Mouse (Mus musculus): ENCODE measurements around the gene Vmn2r19. TPM values are rescaled to one million over a fixed set of nuclear protein-coding genes. Genes with fewer than 3 reads are reported as not detected.
"Not testable (repeated sequence)": the region's sequence is repeated elsewhere in the genome, so short reads cannot be mapped to it uniquely, and the experiment has no call there.

Vmn2r19 gene
- polyA plus RNA-seq, 1 experiment from 2014 or later = not detected

DNA sequence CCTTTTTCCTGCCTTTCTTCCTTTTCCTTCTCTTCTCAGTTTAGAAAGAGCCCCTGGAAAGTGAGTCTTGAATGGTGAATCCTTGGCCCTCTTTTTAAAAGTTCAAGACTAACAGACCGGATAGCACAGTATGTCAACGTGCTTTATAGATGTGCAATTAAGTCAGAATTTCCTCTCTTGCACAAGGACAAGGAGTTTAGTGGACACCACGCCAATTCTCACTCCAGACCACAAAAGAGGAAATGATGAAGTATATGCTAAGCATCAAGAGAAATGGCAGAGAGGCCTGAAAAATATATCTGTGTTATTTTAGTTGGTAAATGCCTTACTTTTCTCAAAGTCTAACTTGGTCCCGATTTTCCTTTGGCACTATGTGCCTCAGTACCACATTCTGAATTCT lies 18.4 kb upstream of the Vmn2r19 start, which contains the start of gene Clec4e:
TSS of gene Clec4e (minus strand) at position 118 of the 400 bp plus-strand sequence.
- Histone ChIP-seq H3K36me3 (replicated peaks) (no peaks in the 10 kb centered on the region), H3K4me3 (replicated peaks) (no peak within 1 kb of the TSS), H3K9me3 (replicated peaks) (no peaks in the 10 kb centered on the region), H3K4me2 (peak within 1 kb of the TSS; percentile 25; the same call in 1 of the 2 replicates), H3K27me3 (no peaks in the 10 kb centered on the region), H3K4me1 (replicated peaks) (peaks cover 35% of the 10 kb centered on the region), H3K9ac (no peak within 1 kb of the TSS), H3K27ac (replicated peaks) (peak within 1 kb of the TSS; percentile 42; the same call in 1 of the 2 replicates)
- WGBS (ENCODE audit: insufficient replicate concordance) = 33% methylated on average over 4 of the region's 4 CpGs
- no peak for ATAC-seq (ENCODE audit: insufficient read depth)

DNA sequence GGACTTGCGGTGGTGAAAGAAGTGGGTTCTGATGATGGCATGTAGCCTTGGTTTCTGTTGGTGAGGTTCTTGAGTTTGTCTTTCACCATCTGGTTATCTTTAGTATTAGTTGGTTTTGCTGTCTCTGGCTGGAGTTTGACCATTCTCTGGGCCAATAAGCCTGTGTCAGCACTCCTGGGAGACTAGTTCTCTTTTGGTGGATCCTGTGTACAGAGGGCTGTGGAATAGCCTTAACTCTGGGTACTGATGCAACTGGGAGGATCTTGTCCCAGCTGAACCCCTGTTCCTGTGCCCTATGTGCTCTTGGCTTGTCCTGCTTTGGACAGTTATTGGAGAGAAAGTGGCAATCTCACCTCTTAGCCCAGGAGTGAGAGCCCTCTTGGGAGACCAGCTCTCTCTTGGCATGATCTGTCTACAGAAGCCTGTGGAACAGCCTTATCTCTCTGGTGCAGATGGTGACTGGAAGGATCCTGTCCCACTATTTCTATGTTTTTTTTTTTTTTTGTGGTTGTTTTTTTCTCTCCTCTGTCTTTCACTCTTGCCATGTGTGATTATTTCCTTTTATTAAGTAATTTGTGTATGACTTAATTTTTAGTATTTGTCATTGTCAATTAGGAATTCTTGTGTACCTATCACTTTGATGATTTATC lies 15.3 kb upstream of the Vmn2r19 start:
- no peaks in the 10 kb centered on the region for H3K27me3 ChIP-seq
- H3K9ac ChIP-seq = peak overlapping the region; percentile 41; the same call in 1 of the 2 replicates
- H3K27ac ChIP-seq (replicated peaks) = peak overlapping the region; percentile 99
- peaks cover 51% of the 10 kb centered on the region for H3K4me1 ChIP-seq (replicated peaks)
- H3K4me2 ChIP-seq = peak overlapping the region; percentile 59
- whole genome bisulfite sequencing (ENCODE audit: insufficient replicate concordance) = 67% methylated on average over 1 of the region's 1 CpGs
- ATAC-seq (ENCODE audit: insufficient read depth) = peak; percentile 99
- no peaks in the 10 kb centered on the region for H3K36me3 ChIP-seq (replicated peaks)
- H3K9me3 ChIP-seq (replicated peaks) = no peaks in the 10 kb centered on the region
- H3K4me3 ChIP-seq (replicated peaks) = 0 out of 2 replicates have a peak overlapping the region, but pooled peaks have one; percentile 13

DNA sequence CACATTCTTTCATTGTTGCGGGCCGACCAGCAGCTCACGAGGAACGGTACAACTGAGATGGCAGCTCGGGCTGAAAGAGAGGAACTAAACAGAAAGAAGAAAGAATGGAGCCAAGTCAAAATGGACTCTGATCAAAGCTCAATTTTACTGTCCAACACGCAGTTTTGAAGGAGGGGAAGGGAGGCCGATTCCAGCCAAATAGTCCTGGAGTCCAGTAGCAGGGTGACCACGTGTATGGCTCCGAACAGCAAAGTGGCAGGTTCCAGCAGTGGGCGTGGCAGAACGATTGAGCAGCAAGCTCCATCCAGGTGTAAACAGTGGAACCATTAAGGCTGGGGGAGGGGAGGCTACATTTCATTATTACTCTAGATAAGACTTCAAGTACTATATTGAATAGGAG lies 14.6 kb upstream of the Vmn2r19 start:
- Histone ChIP-seq H3K4me1 (replicated peaks) (peaks cover 51% of the 10 kb centered on the region), H3K27ac (replicated peaks) (peak overlapping the region; percentile 88), H3K4me2 (peak overlapping the region; percentile 55)
- not testable (repeated sequence) for H3K27me3 ChIP-seq; H3K9me3 ChIP-seq (replicated peaks); H3K4me3 ChIP-seq (replicated peaks); H3K9ac ChIP-seq; H3K36me3 ChIP-seq (replicated peaks)
- 36% methylated on average over 11 of the region's 11 CpGs for WGBS (ENCODE audit: insufficient replicate concordance)
- peak; percentile 33 for ATAC-seq (ENCODE audit: insufficient read depth)

DNA sequence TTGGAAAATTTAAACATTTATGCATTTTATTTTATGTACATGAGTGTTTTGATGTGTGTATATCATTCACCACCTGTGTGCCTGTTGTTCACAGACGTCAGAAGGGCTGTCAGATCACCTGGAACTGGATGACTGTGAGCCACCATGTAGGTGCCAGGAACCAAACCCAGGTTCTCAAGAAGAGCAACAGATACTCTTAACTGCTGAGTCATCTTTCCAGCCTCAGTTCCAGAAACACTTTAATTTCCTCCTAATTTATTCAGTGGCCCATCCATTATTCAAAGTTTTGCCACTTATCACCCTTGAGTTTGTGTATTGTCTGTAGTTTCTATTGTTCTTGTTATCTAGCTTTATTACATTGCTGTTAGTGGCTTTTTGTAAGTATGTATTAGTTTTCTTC lies 11.4 kb upstream of the Vmn2r19 start:
- no peaks in the 10 kb centered on the region for H3K36me3 ChIP-seq (replicated peaks)
- no peak overlapping the region; the same call in 1 of the 2 replicates for H3K4me3 ChIP-seq (replicated peaks)
- no peak overlapping the region for H3K4me2 ChIP-seq
- H3K27me3 ChIP-seq = no peaks in the 10 kb centered on the region
- H3K4me1 ChIP-seq (replicated peaks) = peaks cover 31% of the 10 kb centered on the region
- H3K9ac ChIP-seq = no peak overlapping the region
- 37% methylated on average over 1 of the region's 1 CpGs for WGBS (ENCODE audit: insufficient replicate concordance)
- no peaks in the 10 kb centered on the region for H3K9me3 ChIP-seq (replicated peaks)
- H3K27ac ChIP-seq (replicated peaks) = no peak overlapping the region
- no peak for ATAC-seq (ENCODE audit: insufficient read depth)

DNA sequence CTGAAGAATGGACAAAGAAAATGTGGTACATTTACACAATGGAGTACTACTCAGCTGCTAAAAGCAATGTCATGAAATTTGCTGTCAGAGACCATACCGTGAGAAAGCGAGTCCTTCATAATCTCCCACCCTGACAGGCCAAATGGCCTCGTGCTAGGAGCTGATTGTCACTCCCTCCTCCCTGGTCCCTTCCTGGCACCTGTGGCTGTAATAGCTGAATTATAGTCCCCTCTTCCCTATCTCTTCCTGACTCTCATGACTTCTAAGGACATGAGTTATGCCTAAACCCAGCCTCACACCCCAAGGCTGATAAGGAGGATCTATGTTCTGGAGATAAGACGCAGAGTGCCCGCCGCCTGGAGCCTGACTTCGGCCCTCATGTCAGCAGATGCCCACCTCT lies 1.8 kb upstream of the Vmn2r19 start:
- H3K27ac ChIP-seq (replicated peaks); H3K4me3 ChIP-seq (replicated peaks); H3K9ac ChIP-seq; H3K27me3 ChIP-seq; H3K36me3 ChIP-seq (replicated peaks); H3K4me2 ChIP-seq; H3K9me3 ChIP-seq (replicated peaks): not testable (repeated sequence)
- peak; percentile 49; the same call in 1 of the 2 replicates for ATAC-seq (ENCODE audit: insufficient read depth)
- WGBS (ENCODE audit: insufficient replicate concordance) = 31% methylated on average over 7 of the region's 7 CpGs
- H3K4me1 ChIP-seq (replicated peaks) = peaks cover 11% of the 10 kb centered on the region

DNA sequence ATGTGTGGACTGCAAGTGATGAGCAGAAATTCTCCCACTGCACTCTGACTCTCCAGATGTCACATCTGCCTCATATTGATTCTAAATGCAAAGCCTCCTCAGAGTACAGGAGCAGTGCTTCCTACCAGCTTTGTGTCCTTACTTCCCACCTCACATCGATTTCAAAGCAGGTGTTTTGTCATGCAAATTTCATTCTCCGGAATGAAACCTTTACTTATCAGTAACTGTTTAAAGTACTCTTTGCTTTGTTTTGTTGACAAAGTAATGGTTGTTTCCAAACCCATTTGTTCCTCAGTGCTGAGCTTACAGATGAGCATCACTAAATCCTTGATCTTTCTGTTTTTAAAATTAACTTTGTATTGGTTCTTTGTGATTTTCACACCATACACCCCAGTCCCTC lies 24.4 kb downstream of the Vmn2r19 start:
- H3K27ac ChIP-seq (replicated peaks) = no peak overlapping the region
- no peaks in the 10 kb centered on the region for H3K9me3 ChIP-seq (replicated peaks)
- H3K9ac ChIP-seq = no peak overlapping the region
- no peak overlapping the region for H3K4me3 ChIP-seq (replicated peaks)
- no peaks in the 10 kb centered on the region for H3K27me3 ChIP-seq
- WGBS (ENCODE audit: insufficient replicate concordance) = 41% methylated on average over 2 of the region's 2 CpGs
- no peak for ATAC-seq (ENCODE audit: insufficient read depth)
- H3K4me2 ChIP-seq = no peak overlapping the region
- H3K36me3 ChIP-seq (replicated peaks) = no peaks in the 10 kb centered on the region
- H3K4me1 ChIP-seq (replicated peaks) = no peaks in the 10 kb centered on the region

DNA sequence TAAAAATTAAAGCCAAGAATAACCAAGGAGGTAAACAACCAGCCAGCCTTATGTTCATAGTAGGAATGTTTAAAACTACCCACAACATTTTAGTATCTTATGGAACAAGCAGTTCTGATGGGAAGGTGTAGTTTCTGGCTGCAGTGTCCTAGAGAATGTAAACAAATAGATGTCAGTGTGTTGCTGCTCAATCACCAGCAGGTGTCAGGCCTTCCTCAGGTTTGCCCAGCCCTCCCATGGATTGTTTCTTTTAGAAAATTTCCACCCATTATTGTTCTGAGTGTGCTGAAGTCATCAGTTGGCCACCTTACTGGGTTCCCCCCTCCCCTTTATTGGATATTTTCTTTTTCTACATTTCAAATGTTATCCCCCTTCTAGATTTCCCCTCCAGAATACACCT lies 32.0 kb downstream of the Vmn2r19 start:
- no peak overlapping the region for H3K4me3 ChIP-seq (replicated peaks)
- no peaks in the 10 kb centered on the region for H3K4me1 ChIP-seq (replicated peaks)
- no peaks in the 10 kb centered on the region for H3K9me3 ChIP-seq (replicated peaks)
- no peaks in the 10 kb centered on the region for H3K36me3 ChIP-seq (replicated peaks)
- no peak overlapping the region for H3K4me2 ChIP-seq
- peak; percentile 44; the same call in 1 of the 2 replicates for ATAC-seq (ENCODE audit: insufficient read depth)
- no peaks in the 10 kb centered on the region for H3K27me3 ChIP-seq
- H3K27ac ChIP-seq (replicated peaks) = no peak overlapping the region
- no peak overlapping the region for H3K9ac ChIP-seq

DNA sequence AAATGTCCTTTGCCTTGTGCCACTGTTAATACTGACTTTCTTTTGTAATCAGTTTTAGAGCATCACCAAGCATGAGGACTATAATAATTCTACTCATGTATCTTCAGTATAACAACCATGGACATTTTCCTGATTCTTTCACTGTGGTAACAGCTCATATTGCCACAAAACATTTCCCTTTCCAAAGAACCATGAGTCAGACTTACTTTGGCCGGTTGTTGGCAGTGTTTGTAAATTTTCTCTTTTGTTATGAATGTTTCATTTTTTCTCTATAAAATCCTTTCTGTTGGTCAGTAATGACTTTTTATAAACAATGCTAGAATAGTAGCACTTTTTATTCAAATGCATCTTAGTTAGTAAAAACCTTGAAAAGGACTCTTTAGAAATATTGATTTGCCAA lies 38.0 kb downstream of the Vmn2r19 start:
- H3K9me3 ChIP-seq (replicated peaks) = no peaks in the 10 kb centered on the region
- H3K4me3 ChIP-seq (replicated peaks) = no peak overlapping the region
- no peak overlapping the region for H3K27ac ChIP-seq (replicated peaks)
- ATAC-seq (ENCODE audit: insufficient read depth) = no peak
- 74% methylated on average over 1 of the region's 1 CpGs for WGBS (ENCODE audit: insufficient replicate concordance)
- H3K4me2 ChIP-seq = no peak overlapping the region
- H3K27me3 ChIP-seq = no peaks in the 10 kb centered on the region
- H3K9ac ChIP-seq = no peak overlapping the region
- H3K36me3 ChIP-seq (replicated peaks) = no peaks in the 10 kb centered on the region
- no peaks in the 10 kb centered on the region for H3K4me1 ChIP-seq (replicated peaks)

Other genes with a start within 250 kb of the Vmn2r19 start
- 9.7 and 14.1 TPM in 2 replicates for gene Clec4a2, start 201.9 kb upstream of the Vmn2r19 start, polyA plus RNA-seq (2015; fragmentation: Nextera tagmentation; extraction: Ambion mirVana)
- gene Clec4b2, start 135.4 kb upstream of the Vmn2r19 start, polyA plus RNA-seq (2015; fragmentation: Nextera tagmentation; extraction: Ambion mirVana) = 0.33 and 0.55 TPM in 2 replicates
- 19.4 and 19.7 TPM in 2 replicates for gene Clec4n, start 78.5 kb upstream of the Vmn2r19 start, polyA plus RNA-seq (2015; fragmentation: Nextera tagmentation; extraction: Ambion mirVana)
- gene Clec4d, start 46.2 kb upstream of the Vmn2r19 start, polyA plus RNA-seq (2015; fragmentation: Nextera tagmentation; extraction: Ambion mirVana) = 0.58 and 0.64 TPM in 2 replicates
- 1.1 and 1.2 TPM in 2 replicates for gene Clec4e, start 18.5 kb upstream of the Vmn2r19 start, polyA plus RNA-seq (2015; fragmentation: Nextera tagmentation; extraction: Ambion mirVana)
- not detected in 2 replicates for gene Vmn2r20, start 109.8 kb downstream of the Vmn2r19 start, polyA plus RNA-seq (2015; fragmentation: Nextera tagmentation; extraction: Ambion mirVana)
- not detected in 2 replicates for gene Vmn2r21, start 225.1 kb downstream of the Vmn2r19 start, polyA plus RNA-seq (2015; fragmentation: Nextera tagmentation; extraction: Ambion mirVana)